Mouse (Mus musculus) intestine, postnatal 0 days (tissue): ENCODE data around the gene Fancd2os. TPM values are rescaled to one million over a fixed set of nuclear protein-coding genes. Genes with fewer than 3 reads are reported as not detected.

Experiments
- ATAC-seq: fragments of 200-750 bp; cut with Nextera tagmentation; 2 replicates; pipeline ENCODE4 v1.8.0; 2017; ENCODE audit warnings: mild to moderate bottlenecking, moderate TSS enrichment, moderate library complexity
- H3K27ac ChIP-seq: fragments of 300-500 bp; sonication (generic); 2 replicates; pipeline ENCODE4 v1.5.1; 2014; ENCODE audit warnings: mild to moderate bottlenecking, low read depth, low read length, moderate library complexity
- H3K27me3 ChIP-seq: fragments of 300-500 bp; sonication (generic); replicated peaks from 2 replicates; pipeline ENCODE4 v1.6.1; 2014; ENCODE audit warnings: low read length, mixed read lengths; ENCODE audit not compliant: control insufficient read depth, insufficient read depth
- H3K36me3 ChIP-seq: fragments of 300-500 bp; sonication (generic); 2 replicates; pipeline ENCODE4 v1.6.1; 2014; ENCODE audit warnings: mild to moderate bottlenecking, moderate library complexity; ENCODE audit not compliant: control insufficient read depth, insufficient read depth
- H3K4me1 ChIP-seq: fragments of 300-500 bp; sonication (generic); replicated peaks from 2 replicates; pipeline ENCODE4 v1.6.1; 2014; ENCODE audit warnings: antibody characterized with exemption, low read length, mixed read lengths; ENCODE audit not compliant: control insufficient read depth, insufficient read depth
- H3K4me2 ChIP-seq: fragments of 300-500 bp; sonication (generic); replicated peaks from 2 replicates; pipeline ENCODE4 v1.6.1; 2014; ENCODE audit warnings: low read depth, mild to moderate bottlenecking, moderate library complexity
- H3K4me3 ChIP-seq: fragments of 300-500 bp; sonication (generic); 2 replicates; pipeline ENCODE4 v1.5.1; 2014; ENCODE audit warnings: low read depth, low read length
- H3K9ac ChIP-seq: fragments of 300-500 bp; sonication (generic); 2 replicates; pipeline ENCODE4 v1.6.1; 2014; ENCODE audit warnings: mild to moderate bottlenecking, low read depth, low read length
- H3K9me3 ChIP-seq: fragments of 300-500 bp; sonication (generic); 2 replicates; pipeline ENCODE4 v1.6.1; 2016; ENCODE audit warnings: mixed run types; ENCODE audit not compliant: control insufficient read depth
- CTCF ChIP-seq: sonication (generic); IDR thresholded peaks from 2 replicates; pipeline ENCODE4 v1.5.1; 2016; ENCODE audit warnings: low read depth, mild to moderate bottlenecking, control low read depth, antibody characterized with exemption, moderate library complexity
- WGBS: fragments of 180-500 bp; shearing (Covaris S2); extraction: QIAGEN DNeasy Blood & Tissue Kit; methylation state at CpG from one replicate; pipeline ENCODE4 v1.1.7; 2014; 5-methylcytosine and 5-hydroxymethylcytosine counted together
- polyA plus RNA-seq: library from polyadenylated mRNA; unstranded; fragments of >200 nt; fragmentation: Nextera tagmentation; extraction: Ambion mirVana; gene quantifications from 2 replicates; pipeline ENCODE4 v1.2.1, GENCODE M21; 2015

Gene Fancd2os
- polyA plus RNA-seq, 1 experiment from 2014 or later, result not detected

GRCm38 (mm10) chr6:113579306-113579705, 21.2 kb downstream of the Fancd2os start:
- H3K9me3 ChIP-seq, result no peaks in the 10 kb centered on the region
- H3K36me3 ChIP-seq, result peaks cover 10% of the 10 kb centered on the region; the same call in 1 of the 2 replicates
- no peaks in the 10 kb centered on the region for H3K27me3 ChIP-seq
- no peak for TF ChIP-seq CTCF
- no peak overlapping the region for H3K4me2 ChIP-seq
- H3K4me3 ChIP-seq, result no peak overlapping the region
- no peaks in the 10 kb centered on the region for H3K4me1 ChIP-seq
- H3K9ac ChIP-seq, result no peak overlapping the region
- H3K27ac ChIP-seq, result no peak overlapping the region
- no peak for ATAC-seq
- WGBS, result 94% methylated on average over 3 of the region's 3 CpGs

DNA sequence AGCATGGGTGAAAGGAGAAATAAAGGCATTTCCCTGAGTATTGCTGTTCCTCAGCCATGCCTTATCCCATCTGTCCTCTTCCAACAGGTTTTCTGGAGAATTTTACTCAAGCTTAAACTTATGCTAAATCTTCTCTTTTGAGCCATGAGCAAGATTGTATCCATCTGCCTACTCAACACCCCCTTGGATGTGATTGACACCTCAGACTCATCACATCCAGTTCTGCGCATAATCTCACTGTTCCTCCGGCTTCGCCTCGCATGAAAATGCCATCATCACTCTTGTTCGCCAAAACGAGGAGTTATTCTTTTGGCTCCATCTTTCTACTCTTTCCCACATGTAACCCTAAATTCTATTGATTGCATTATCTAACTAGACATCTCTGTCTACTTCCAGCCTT, 24.5 kb downstream of the Fancd2os start:
- Histone ChIP-seq H3K27me3 (no peaks in the 10 kb centered on the region), H3K4me1 (no peaks in the 10 kb centered on the region), H3K4me2 (no peak overlapping the region), H3K27ac (no peak overlapping the region), H3K4me3 (no peak overlapping the region), H3K9ac (no peak overlapping the region), H3K36me3 (peaks cover 14% of the 10 kb centered on the region; the same call in 1 of the 2 replicates), H3K9me3 (no peaks in the 10 kb centered on the region)
- no peak for ATAC-seq
- no peak for TF ChIP-seq CTCF
- 96% methylated on average over 6 of the region's 6 CpGs for WGBS

DNA sequence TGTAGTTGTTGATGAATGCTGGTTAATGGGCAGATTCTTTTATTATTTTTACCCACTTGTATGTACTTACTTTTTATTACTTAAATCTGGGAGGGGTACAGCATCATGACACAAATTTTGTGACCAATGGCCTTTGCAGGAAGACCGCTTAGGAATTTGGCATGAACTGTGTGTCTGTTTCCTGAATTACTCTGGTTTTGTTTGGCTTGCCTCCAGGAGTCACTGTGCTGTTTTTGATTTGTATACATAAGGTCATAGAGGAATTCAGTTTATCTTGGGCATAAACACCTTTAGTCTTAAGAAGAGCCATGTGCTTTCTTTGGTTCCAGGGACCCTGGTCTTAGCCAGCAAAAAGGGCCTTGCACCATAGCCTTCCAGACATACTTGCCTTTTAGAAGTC, 36.0 kb downstream of the Fancd2os start:
- Histone ChIP-seq H3K27me3 (no peaks in the 10 kb centered on the region), H3K4me1 (no peaks in the 10 kb centered on the region), H3K9ac (no peak overlapping the region), H3K27ac (peak overlapping the region; percentile 15; the same call in 1 of the 2 replicates), H3K4me3 (no peak overlapping the region), H3K9me3 (no peaks in the 10 kb centered on the region), H3K36me3 (no peaks in the 10 kb centered on the region), H3K4me2 (no peak overlapping the region)
- WGBS, result 52% methylated on average over 1 of the region's 1 CpGs
- ATAC-seq, result no peak
- no peak for TF ChIP-seq CTCF

GRCm38 (mm10) chr6:113559736-113560135, 40.8 kb downstream of the Fancd2os start:
- no peak overlapping the region for H3K9ac ChIP-seq
- no peak for ATAC-seq
- H3K4me3 ChIP-seq, result no peak overlapping the region
- H3K27ac ChIP-seq, result no peak overlapping the region
- H3K4me1 ChIP-seq, result no peaks in the 10 kb centered on the region
- no peaks in the 10 kb centered on the region for H3K27me3 ChIP-seq
- 0 out of 2 replicates have a peak, but pooled peaks cover 3% of the 10 kb centered on the region for H3K36me3 ChIP-seq
- no peaks in the 10 kb centered on the region for H3K9me3 ChIP-seq
- WGBS, result 86% methylated on average over 6 of the region's 6 CpGs
- no peak overlapping the region for H3K4me2 ChIP-seq
- TF ChIP-seq CTCF, result no peak

Other genes starting within 250 kb of the Fancd2os start
- gene Tada3, start 222.8 kb downstream of the Fancd2os start, polyA plus RNA-seq, result 19.7 and 23.5 TPM in 2 replicates
- 409 and 418 TPM in 2 replicates for gene Arpc4, start 222.6 kb downstream of the Fancd2os start, polyA plus RNA-seq
- 1.4 and 1.6 TPM in 2 replicates for gene Ttll3, start 211.5 kb downstream of the Fancd2os start, polyA plus RNA-seq
- gene Rpusd3, start 181.4 kb downstream of the Fancd2os start, polyA plus RNA-seq, result 21.5 and 23.9 TPM in 2 replicates
- 231 and 259 TPM in 2 replicates for gene Cidec, start 165.0 kb downstream of the Fancd2os start, polyA plus RNA-seq
- 44.9 and 48.8 TPM in 2 replicates for gene Jagn1, start 158.1 kb downstream of the Fancd2os start, polyA plus RNA-seq
- gene Il17re, start 142.2 kb downstream of the Fancd2os start, polyA plus RNA-seq, result 2.2 and 2.3 TPM in 2 replicates
- gene Il17rc, start 129.3 kb downstream of the Fancd2os start, polyA plus RNA-seq, result 16.5 and 17.4 TPM in 2 replicates
- gene Creld1, start 117.4 kb downstream of the Fancd2os start, polyA plus RNA-seq, result 8.5 and 9.7 TPM in 2 replicates
- 0.47 and 0.52 TPM in 2 replicates for gene Prrt3, start 98.8 kb downstream of the Fancd2os start, polyA plus RNA-seq
- gene Emc3, start 69.1 kb downstream of the Fancd2os start, polyA plus RNA-seq, result 77.2 and 77.9 TPM in 2 replicates
- 1.4 and 1.7 TPM in 2 replicates for gene Fancd2, start 69.0 kb downstream of the Fancd2os start, polyA plus RNA-seq
- gene Brk1, start 4.1 kb upstream of the Fancd2os start, polyA plus RNA-seq, result 185 and 187 TPM in 2 replicates
- gene Vhl, start 23.2 kb upstream of the Fancd2os start, polyA plus RNA-seq, result 18.4 and 20.6 TPM in 2 replicates
- gene Irak2, start 37.8 kb upstream of the Fancd2os start, polyA plus RNA-seq, result 21.2 and 26.1 TPM in 2 replicates
- 1.1 and 1.5 TPM in 2 replicates for gene Tatdn2, start 96.3 kb upstream of the Fancd2os start, polyA plus RNA-seq
- gene Ghrl, start 119.2 kb upstream of the Fancd2os start, polyA plus RNA-seq, result 139 and 148 TPM in 2 replicates
- gene Sec13, start 140.0 kb upstream of the Fancd2os start, polyA plus RNA-seq, result 362 and 381 TPM in 2 replicates